Mouse (Mus musculus) hindbrain, embryonic 14.5 days (tissue): ENCODE data around the gene Stk36. TPM values are rescaled to one million over a fixed set of nuclear protein-coding genes. Genes with fewer than 3 reads are reported as not detected.

Experiments
- ATAC-seq: fragments of 200-750 bp; cut with Nextera tagmentation; 2 replicates; pipeline ENCODE4 v1.8.0; 2017; ENCODE audit warnings: moderate number of reproducible peaks, mild to moderate bottlenecking, moderate TSS enrichment, moderate library complexity; ENCODE audit not compliant: low FRiP score
- DNase-seq: peaks from one replicate; pipeline ENCODE4 v3.0.0-alpha.2; 2015; ENCODE audit warnings: low spot score
- H3K27ac ChIP-seq: fragments of 300-500 bp; sonication (generic); 2 replicates; pipeline ENCODE4 v1.5.1; 2014; ENCODE audit warnings: mild to moderate bottlenecking, moderate library complexity
- H3K27me3 ChIP-seq: fragments of 300-500 bp; sonication (generic); 2 replicates; pipeline ENCODE4 v1.6.1; 2014; ENCODE audit warnings: mild to moderate bottlenecking, low read length, mixed read lengths; ENCODE audit not compliant: control insufficient read depth, insufficient read depth
- H3K36me3 ChIP-seq: fragments of 300-500 bp; sonication (generic); replicated peaks from 2 replicates; pipeline ENCODE4 v1.6.1; 2014; ENCODE audit not compliant: control insufficient read depth, insufficient read depth
- H3K4me1 ChIP-seq: fragments of 300-500 bp; sonication (generic); replicated peaks from 2 replicates; pipeline ENCODE4 v1.6.1; 2014; ENCODE audit warnings: antibody characterized with exemption, low read length, mixed read lengths; ENCODE audit not compliant: control insufficient read depth, insufficient read depth
- H3K4me2 ChIP-seq: fragments of 300-500 bp; sonication (generic); replicated peaks from 2 replicates; pipeline ENCODE4 v1.6.1; 2014; ENCODE audit warnings: mild to moderate bottlenecking, moderate library complexity
- H3K4me3 ChIP-seq: fragments of 300-500 bp; sonication (generic); replicated peaks from 2 replicates; pipeline ENCODE4 v1.5.1; 2014; ENCODE audit warnings: mild to moderate bottlenecking, low read length
- H3K9ac ChIP-seq: fragments of 300-500 bp; sonication (generic); 2 replicates; pipeline ENCODE4 v1.6.1; 2014
- H3K9me3 ChIP-seq: fragments of 300-500 bp; sonication (generic); 2 replicates; pipeline ENCODE4 v1.6.1; 2016; ENCODE audit warnings: low read length; ENCODE audit not compliant: control insufficient read depth
- WGBS: fragments of 180-500 bp; shearing (Covaris S2); extraction: QIAGEN DNeasy Blood & Tissue Kit; methylation state at CpG from one replicate; pipeline ENCODE4 v1.1.7; 2014; 5-methylcytosine and 5-hydroxymethylcytosine counted together
- microRNA-seq: library from miRNA; unstranded; fragments of <30 nt; microRNA quantifications from one replicate; pipeline ENCODE4, GENCODE M21; 2016
- polyA plus RNA-seq: library from polyadenylated mRNA; unstranded; fragments of >200 nt; fragmentation: Nextera tagmentation; extraction: Ambion mirVana; gene quantifications from 2 replicates; pipeline ENCODE4 v1.2.1, GENCODE M21; 2014

Gene Stk36
- polyA plus RNA-seq, 1 experiment from 2014 or later = 18.3 TPM

- no peaks in the 10 kb centered on the region for H3K36me3 ChIP-seq
- no peak for ATAC-seq
- H3K4me1 ChIP-seq = peaks cover 16% of the 10 kb centered on the region
- 2% methylated on average over 13 of the region's 13 CpGs for WGBS
- peak overlapping the region; percentile 85 for H3K4me3 ChIP-seq
- H3K27ac ChIP-seq = peak overlapping the region; percentile 71
- no peaks in the 10 kb centered on the region for H3K9me3 ChIP-seq
- no peaks in the 10 kb centered on the region for H3K27me3 ChIP-seq
- H3K4me2 ChIP-seq = peak overlapping the region; percentile 80
- DNase-seq = peak; percentile 25
- H3K9ac ChIP-seq = peak overlapping the region; percentile 78
Observed at GRCm38 (mm10) chr1:74662253-74662865, 61.1 kb downstream of the Stk36 start.

- Histone ChIP-seq H3K27me3 (no peaks in the 10 kb centered on the region), H3K9ac (no peak overlapping the region), H3K4me2 (no peak overlapping the region), H3K27ac (no peak overlapping the region), H3K36me3 (peaks cover 5% of the 10 kb centered on the region; the same call in 1 of the 2 replicates), H3K4me3 (no peak overlapping the region), H3K4me1 (peaks cover 16% of the 10 kb centered on the region), H3K9me3 (no peaks in the 10 kb centered on the region)
- DNase-seq = no peak
- ATAC-seq = no peak
- WGBS = 85% methylated on average over 6 of the region's 6 CpGs
Observed at GRCm38 (mm10) chr1:74665153-74665552, 63.9 kb downstream of the Stk36 start.

- peaks cover 13% of the 10 kb centered on the region for H3K36me3 ChIP-seq
- ATAC-seq (no peak), DNase-seq (no peak)
- peaks cover 4% of the 10 kb centered on the region for H3K4me1 ChIP-seq
- H3K9me3 ChIP-seq = no peaks in the 10 kb centered on the region
- H3K27ac ChIP-seq = no peak overlapping the region
- H3K27me3 ChIP-seq = no peaks in the 10 kb centered on the region
- no peak overlapping the region for H3K4me3 ChIP-seq
- H3K9ac ChIP-seq = no peak overlapping the region
- WGBS = 91% methylated on average over 3 of the region's 3 CpGs
- no peak overlapping the region for H3K4me2 ChIP-seq
Observed at GRCm38 (mm10) chr1:74668371-74668770, 67.1 kb downstream of the Stk36 start.

GRCm38 (mm10) chr1:74672731-74673130, 71.5 kb downstream of the Stk36 start:
- peaks cover 18% of the 10 kb centered on the region for H3K36me3 ChIP-seq

GRCm38 (mm10) chr1:74676863-74677262, 75.6 kb downstream of the Stk36 start:
- H3K27me3 ChIP-seq = no peaks in the 10 kb centered on the region
- no peak overlapping the region for H3K4me3 ChIP-seq
- H3K27ac ChIP-seq = no peak overlapping the region
- H3K9ac ChIP-seq = no peak overlapping the region
- no peaks in the 10 kb centered on the region for H3K9me3 ChIP-seq
- no peak overlapping the region for H3K4me2 ChIP-seq
- DNase-seq (no peak), ATAC-seq (no peak)
- no peaks in the 10 kb centered on the region for H3K4me1 ChIP-seq
- H3K36me3 ChIP-seq = peaks cover 45% of the 10 kb centered on the region
- 86% methylated on average over 3 of the region's 3 CpGs for WGBS

More at GRCm38 (mm10) chr1:74672731-74673130, 71.5 kb downstream of the Stk36 start:
- no peaks in the 10 kb centered on the region for H3K27me3 ChIP-seq
- H3K9me3 ChIP-seq = no peaks in the 10 kb centered on the region
- no peak overlapping the region for H3K4me3 ChIP-seq
- no peak for ATAC-seq
- H3K9ac ChIP-seq = no peak overlapping the region
- H3K4me1 ChIP-seq = no peaks in the 10 kb centered on the region
- H3K4me2 ChIP-seq = no peak overlapping the region
- no peak for DNase-seq
- 81% methylated on average over 7 of the region's 7 CpGs for WGBS
- H3K27ac ChIP-seq = 0 out of 2 replicates have a peak overlapping the region, but pooled peaks have one; percentile 14

GRCm38 (mm10) chr1:74677843-74678242, 76.6 kb downstream of the Stk36 start:
- Histone ChIP-seq H3K4me1 (no peaks in the 10 kb centered on the region), H3K4me3 (no peak overlapping the region), H3K9ac (no peak overlapping the region), H3K27ac (no peak overlapping the region), H3K9me3 (no peaks in the 10 kb centered on the region), H3K4me2 (no peak overlapping the region), H3K27me3 (no peaks in the 10 kb centered on the region), H3K36me3 (peaks cover 52% of the 10 kb centered on the region)
- 88% methylated on average over 1 of the region's 1 CpGs for WGBS
- ATAC-seq (no peak), DNase-seq (no peak)

Small RNAs within 50 kb of the gene (microRNA-seq; reads per million reads assigned to microRNA genes)
- not detected for gene Gm25035

Other genes starting within 250 kb of the Stk36 start
- 1.2 and 1.7 TPM in 2 replicates for gene Catip, start 239.3 kb upstream of the Stk36 start, polyA plus RNA-seq
- 2.7 and 2.9 TPM in 2 replicates for gene Slc11a1, start 226.2 kb upstream of the Stk36 start, polyA plus RNA-seq
- gene Ctdsp1, start 209.9 kb upstream of the Stk36 start, polyA plus RNA-seq = 20.3 and 20.8 TPM in 2 replicates
- gene Vil1, start 192.1 kb upstream of the Stk36 start, polyA plus RNA-seq = 0.16 and 0.34 TPM in 2 replicates
- gene Cnot9, start 95.4 kb upstream of the Stk36 start, polyA plus RNA-seq = 48.3 and 51.4 TPM in 2 replicates
- 4.9 and 5.6 TPM in 2 replicates for gene Plcd4, start 58.6 kb upstream of the Stk36 start, polyA plus RNA-seq
- 26.5 and 26.8 TPM in 2 replicates for gene Usp37, start 57.2 kb upstream of the Stk36 start, polyA plus RNA-seq
- 8.4 and 10.2 TPM in 2 replicates for gene Zfp142, start 13.2 kb upstream of the Stk36 start, polyA plus RNA-seq
- gene Bcs1l, start 13.2 kb upstream of the Stk36 start, polyA plus RNA-seq = 23.1 and 23.3 TPM in 2 replicates
- gene Rnf25, start within 50 bp of the Stk36 start, polyA plus RNA-seq = 10.4 and 11.7 TPM in 2 replicates
- gene Ttll4, start 60.3 kb downstream of the Stk36 start, polyA plus RNA-seq = 12.1 and 14.7 TPM in 2 replicates
- gene Cyp27a1, start 112.1 kb downstream of the Stk36 start, polyA plus RNA-seq = 1.9 and 3.2 TPM in 2 replicates
- not detected in 2 replicates for gene Prkag3, start 147.8 kb downstream of the Stk36 start, polyA plus RNA-seq
- gene Wnt6, start 170.4 kb downstream of the Stk36 start, polyA plus RNA-seq = 4.4 TPM in 2 replicates
- 0.13 and 0.21 TPM in 2 replicates for gene Wnt10a, start 190.1 kb downstream of the Stk36 start, polyA plus RNA-seq